Mouse (Mus musculus) ZHBTc4 (cell line): ENCODE measurements around the gene Zfp36.
A peak's percentile ranks its signal among the peaks of the same experiment; 100 is the strongest.

Experiments used
- DNase-seq: peaks from one replicate; pipeline ENCODE4 v3.0.0-alpha.2; 2011; ENCODE audit warnings: low read depth, low spot score

Gene Zfp36

GRCm38 (mm10) chr7:28339213-28339917 is 40.7 kb downstream of the Zfp36 start:
- DNase-seq = peak; percentile 91

- peak; percentile 100 for DNase-seq
These were observed 41.7 kb downstream of the Zfp36 start, which contains the start of gene Supt5 for GRCm38 (mm10) chr7:28338108-28338998. Supt5 (minus strand) TSS chr7:28338746.

- DNase-seq = no peak
These were observed 44.6 kb downstream of the Zfp36 start for GRCm38 (mm10) chr7:28335471-28335870.

- no peak for DNase-seq
These were observed 45.5 kb downstream of the Zfp36 start for GRCm38 (mm10) chr7:28334534-28334933.

- DNase-seq = no peak
These were observed 51.8 kb downstream of the Zfp36 start for GRCm38 (mm10) chr7:28328260-28328659.
